Mouse (Mus musculus) intestine, embryonic 16.5 days (tissue): ENCODE data around the gene Rnaseh2a. TPM values are rescaled to one million over a fixed set of nuclear protein-coding genes. Genes with fewer than 3 reads are reported as not detected.

ENCODE experiments used
- ATAC-seq: fragments of 200-750 bp; cut with Nextera tagmentation; 2 replicates; pipeline ENCODE4 v1.8.0; 2017; ENCODE audit warnings: moderate TSS enrichment, moderate library complexity
- H3K27ac ChIP-seq: fragments of 300-500 bp; sonication (generic); 2 replicates; pipeline ENCODE4 v1.5.1; 2014; ENCODE audit warnings: mild to moderate bottlenecking, low read length
- H3K27me3 ChIP-seq: fragments of 300-500 bp; sonication (generic); replicated peaks from 2 replicates; pipeline ENCODE4 v1.6.1; 2014; ENCODE audit warnings: low read length, control low read depth, mixed read lengths; ENCODE audit not compliant: control insufficient read depth, insufficient read depth
- H3K36me3 ChIP-seq: fragments of 300-500 bp; sonication (generic); 2 replicates; pipeline ENCODE4 v1.6.1; 2014; ENCODE audit warnings: low read length, control low read depth; ENCODE audit not compliant: control insufficient read depth, insufficient read depth
- H3K4me1 ChIP-seq: fragments of 300-500 bp; sonication (generic); 2 replicates; pipeline ENCODE4 v1.6.1; 2014; ENCODE audit warnings: low read length, control low read depth, mixed read lengths; ENCODE audit not compliant: control insufficient read depth, insufficient read depth
- H3K4me2 ChIP-seq: fragments of 300-500 bp; sonication (generic); 2 replicates; pipeline ENCODE4 v1.6.1; 2014; ENCODE audit warnings: low read depth, low read length, control low read depth
- H3K4me3 ChIP-seq: fragments of 300-500 bp; sonication (generic); 2 replicates; pipeline ENCODE4 v1.5.1; 2014; ENCODE audit warnings: mild to moderate bottlenecking, low read length
- H3K9ac ChIP-seq: fragments of 300-500 bp; sonication (generic); 2 replicates; pipeline ENCODE4 v1.6.1; 2014; ENCODE audit warnings: low read depth, low read length
- H3K9me3 ChIP-seq: fragments of 300-500 bp; sonication (generic); 2 replicates; pipeline ENCODE4 v1.6.1; 2016; ENCODE audit warnings: low read length, control low read depth; ENCODE audit not compliant: control insufficient read depth
- WGBS: fragments of 180-500 bp; shearing (Covaris S2); extraction: QIAGEN DNeasy Blood & Tissue Kit; methylation state at CpG from one replicate; pipeline ENCODE4 v1.1.7; 2014; 5-methylcytosine and 5-hydroxymethylcytosine counted together
- polyA plus RNA-seq: library from polyadenylated mRNA; unstranded; fragments of >200 nt; fragmentation: Nextera tagmentation; extraction: Ambion mirVana; gene quantifications from 2 replicates; pipeline ENCODE4 v1.2.1, GENCODE M21; 2015

Gene Rnaseh2a
- polyA plus RNA-seq, 1 experiment from 2014 or later = 120 TPM

GRCm38 (mm10) chr8:84927513-84927912, 42.1 kb downstream of the Rnaseh2a start:
- H3K9ac ChIP-seq = no peak overlapping the region
- H3K27me3 ChIP-seq = peaks cover 23% of the 10 kb centered on the region
- 77% methylated on average over 1 of the region's 1 CpGs for WGBS
- no peak overlapping the region for H3K4me3 ChIP-seq
- no peak overlapping the region for H3K4me2 ChIP-seq
- H3K36me3 ChIP-seq = no peaks in the 10 kb centered on the region
- peaks cover 6% of the 10 kb centered on the region for H3K4me1 ChIP-seq
- no peak for ATAC-seq
- H3K27ac ChIP-seq = no peak overlapping the region
- no peaks in the 10 kb centered on the region for H3K9me3 ChIP-seq

GRCm38 (mm10) chr8:84925557-84925956, 44.0 kb downstream of the Rnaseh2a start:
- Histone ChIP-seq H3K27ac (no peak overlapping the region), H3K9ac (no peak overlapping the region), H3K9me3 (no peaks in the 10 kb centered on the region), H3K36me3 (no peaks in the 10 kb centered on the region), H3K27me3 (peaks cover 16% of the 10 kb centered on the region), H3K4me2 (no peak overlapping the region), H3K4me3 (no peak overlapping the region), H3K4me1 (peaks cover 6% of the 10 kb centered on the region)
- WGBS = 64% methylated on average over 7 of the region's 7 CpGs
- ATAC-seq = no peak

GRCm38 (mm10) chr8:84921596-84921995, 48.0 kb downstream of the Rnaseh2a start:
- WGBS = 61% methylated on average over 2 of the region's 2 CpGs
- H3K9me3 ChIP-seq = no peaks in the 10 kb centered on the region

GRCm38 (mm10) chr8:84918646-84919045, 50.9 kb downstream of the Rnaseh2a start:
- H3K4me1 ChIP-seq = no peaks in the 10 kb centered on the region
- no peak overlapping the region for H3K27ac ChIP-seq
- H3K27me3 ChIP-seq = peaks cover 3% of the 10 kb centered on the region; the same call in 1 of the 2 replicates
- no peaks in the 10 kb centered on the region for H3K36me3 ChIP-seq
- WGBS = 92% methylated on average over 15 of the region's 15 CpGs
- H3K4me2 ChIP-seq = no peak overlapping the region
- no peak overlapping the region for H3K9ac ChIP-seq
- no peak overlapping the region for H3K4me3 ChIP-seq
- peaks cover 4% of the 10 kb centered on the region; the same call in 1 of the 2 replicates for H3K9me3 ChIP-seq
- no peak for ATAC-seq

More at GRCm38 (mm10) chr8:84921596-84921995, 48.0 kb downstream of the Rnaseh2a start:
- no peak overlapping the region for H3K9ac ChIP-seq
- H3K36me3 ChIP-seq = no peaks in the 10 kb centered on the region
- no peak overlapping the region for H3K4me2 ChIP-seq
- H3K4me1 ChIP-seq = no peaks in the 10 kb centered on the region
- peaks cover under 1% of the 10 kb centered on the region; the same call in 1 of the 2 replicates for H3K27me3 ChIP-seq
- ATAC-seq = no peak
- H3K27ac ChIP-seq = no peak overlapping the region
- H3K4me3 ChIP-seq = no peak overlapping the region

GRCm38 (mm10) chr8:84917781-84918180, 51.8 kb downstream of the Rnaseh2a start:
- no peak overlapping the region for H3K4me2 ChIP-seq
- H3K4me1 ChIP-seq = peaks cover 3% of the 10 kb centered on the region; the same call in 1 of the 2 replicates
- H3K4me3 ChIP-seq = no peak overlapping the region
- peaks cover 4% of the 10 kb centered on the region; the same call in 1 of the 2 replicates for H3K9me3 ChIP-seq
- H3K9ac ChIP-seq = no peak overlapping the region
- 45% methylated on average over 20 of the region's 20 CpGs for WGBS
- H3K36me3 ChIP-seq = no peaks in the 10 kb centered on the region
- no peak overlapping the region for H3K27ac ChIP-seq
- ATAC-seq = no peak
- H3K27me3 ChIP-seq = peaks cover 7% of the 10 kb centered on the region

- Histone ChIP-seq H3K4me1 (peaks cover 7% of the 10 kb centered on the region; the same call in 1 of the 2 replicates), H3K27me3 (peaks cover 22% of the 10 kb centered on the region), H3K9me3 (peaks cover 4% of the 10 kb centered on the region; the same call in 1 of the 2 replicates), H3K9ac (no peak overlapping the region), H3K36me3 (no peaks in the 10 kb centered on the region), H3K4me2 (no peak overlapping the region), H3K4me3 (no peak overlapping the region), H3K27ac (no peak overlapping the region)
- no peak for ATAC-seq
- WGBS = 92% methylated on average over 8 of the region's 8 CpGs
Observed at GRCm38 (mm10) chr8:84915269-84915668, 54.3 kb downstream of the Rnaseh2a start.

- H3K4me2 ChIP-seq = no peak overlapping the region
- no peak for ATAC-seq
- 28% methylated on average over 4 of the region's 4 CpGs for WGBS
- H3K9me3 ChIP-seq = peaks cover 4% of the 10 kb centered on the region; the same call in 1 of the 2 replicates
- H3K27me3 ChIP-seq = peaks cover 25% of the 10 kb centered on the region
- no peaks in the 10 kb centered on the region for H3K36me3 ChIP-seq
- no peak overlapping the region for H3K9ac ChIP-seq
- H3K4me1 ChIP-seq = peaks cover 9% of the 10 kb centered on the region; the same call in 1 of the 2 replicates
- no peak overlapping the region for H3K4me3 ChIP-seq
- no peak overlapping the region for H3K27ac ChIP-seq
Observed at GRCm38 (mm10) chr8:84913960-84914359, 55.6 kb downstream of the Rnaseh2a start.

GRCm38 (mm10) chr8:84913502-84913900, 56.1 kb downstream of the Rnaseh2a start:
- H3K9ac ChIP-seq = peak overlapping the region; percentile 64
- no peak for ATAC-seq
- peaks cover 4% of the 10 kb centered on the region; the same call in 1 of the 2 replicates for H3K9me3 ChIP-seq
- no peak overlapping the region for H3K27ac ChIP-seq
- WGBS = 14% methylated on average over 9 of the region's 9 CpGs
- peak overlapping the region; percentile 53 for H3K4me3 ChIP-seq
- peaks cover 11% of the 10 kb centered on the region; the same call in 1 of the 2 replicates for H3K4me1 ChIP-seq
- H3K4me2 ChIP-seq = peak overlapping the region; percentile 87
- H3K27me3 ChIP-seq = peaks cover 25% of the 10 kb centered on the region
- no peaks in the 10 kb centered on the region for H3K36me3 ChIP-seq

GRCm38 (mm10) chr8:84912895-84913501, 56.6 kb downstream of the Rnaseh2a start:
- Histone ChIP-seq H3K4me3 (peak overlapping the region; percentile 53), H3K36me3 (no peaks in the 10 kb centered on the region), H3K27ac (no peak overlapping the region), H3K27me3 (peaks cover 25% of the 10 kb centered on the region), H3K4me1 (peaks cover 11% of the 10 kb centered on the region; the same call in 1 of the 2 replicates), H3K4me2 (peak overlapping the region; percentile 87), H3K9me3 (peaks cover 4% of the 10 kb centered on the region; the same call in 1 of the 2 replicates), H3K9ac (peak overlapping the region; percentile 64)
- peak; percentile 77 for ATAC-seq
- WGBS = 1% methylated on average over 55 of the region's 55 CpGs
